9 mouse cellular contexts compared by ENCODE assay signal in the genomic region with DNA sequence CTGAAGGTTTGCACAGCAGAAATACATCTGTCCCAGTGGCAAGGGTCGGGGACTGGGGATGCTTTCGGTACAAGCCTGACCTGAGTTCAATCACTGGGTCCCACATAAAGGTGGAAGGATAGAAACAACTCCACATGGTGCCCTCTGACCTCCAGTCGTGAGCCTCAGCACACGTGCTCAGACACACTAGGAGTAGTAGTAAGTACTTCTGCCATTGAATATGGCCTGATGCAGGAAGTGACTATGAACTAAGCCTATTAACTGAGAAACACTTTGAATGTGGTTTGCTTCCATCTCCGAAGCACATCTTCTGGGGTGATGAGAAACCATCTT.
A peak's percentile ranks its signal among the peaks of the same experiment; 100 is the strongest.
DNase-seq lines count a peak whose midpoint lies in the region; ATAC-seq and TF ChIP-seq lines count a peak whose summit lies in the region.
"Had no signal": no experiment of that assay in that cellular context is flagged by ENCODE, and none has a peak within 500 bp of the region (broad histone marks: within the 10 kb centered on the region; RNA-seq: fewer than 3 reads in every experiment).

No protein-coding gene starts in this region.

- H3K4me1 ChIP-seq in hindbrain, embryonic 11.5 days (replicated peaks; ENCODE audit: control insufficient read depth, insufficient read depth, low read length): no peaks in the 10 kb centered on the region
- peaks cover 8% of the 10 kb centered on the region; the same call in 1 of the 2 replicates for H3K4me1 ChIP-seq in hindbrain, embryonic 10.5 days (replicated peaks)
- H3K4me1 ChIP-seq in hindbrain, embryonic 15.5 days (replicated peaks): peaks cover 8% of the 10 kb centered on the region
- H3K4me1 ChIP-seq in midbrain, embryonic 15.5 days: peaks cover 7% of the 10 kb centered on the region; the same call in 1 of the 2 replicates

- no peak overlapping the region for H3K4me3 ChIP-seq in hindbrain, embryonic 11.5 days (ENCODE audit: low read depth, low read length)
- no peak overlapping the region for H3K4me3 ChIP-seq in hindbrain, embryonic 10.5 days
- H3K4me3 ChIP-seq in hindbrain, embryonic 15.5 days: no peak overlapping the region
- no peak overlapping the region for H3K4me3 ChIP-seq in midbrain, embryonic 15.5 days
- H3K4me3 ChIP-seq: limb, embryonic 12.5 days; myocyte had no signal

- H3K4me2 ChIP-seq in hindbrain, embryonic 11.5 days (replicated peaks; ENCODE audit: low read depth, low read length): no peak overlapping the region
- no peak overlapping the region for H3K4me2 ChIP-seq in hindbrain, embryonic 15.5 days
- no peak overlapping the region for H3K4me2 ChIP-seq in midbrain, embryonic 15.5 days

- H3K27ac ChIP-seq in hindbrain, embryonic 11.5 days (ENCODE audit: low read depth, low read length): no peak overlapping the region
- H3K27ac ChIP-seq in hindbrain, embryonic 10.5 days: no peak overlapping the region
- no peak overlapping the region for H3K27ac ChIP-seq in hindbrain, embryonic 15.5 days (replicated peaks)
- H3K27ac ChIP-seq in midbrain, embryonic 15.5 days: no peak overlapping the region
- H3K27ac ChIP-seq: limb, embryonic 12.5 days had no signal

- no peak overlapping the region for H3K9ac ChIP-seq in hindbrain, embryonic 11.5 days (ENCODE audit: low read depth, low read length)
- no peak overlapping the region for H3K9ac ChIP-seq in hindbrain, embryonic 15.5 days
- H3K9ac ChIP-seq in midbrain, embryonic 15.5 days: no peak overlapping the region
- H3K9ac ChIP-seq: limb, embryonic 12.5 days had no signal

- no peak for DNase-seq in hindbrain, embryonic 11.5 days (ENCODE audit: low spot score)
- DNase-seq in hindbrain, embryonic 10.5 days (ENCODE audit: low spot score): no peak
- no peak for DNase-seq in Patski (ENCODE audit: low read depth, low spot score)
- DNase-seq in heart, postnatal 25 days (ENCODE audit: low spot score): no peak
- DNase-seq in adrenal gland, postnatal 25 days: no peak

- ATAC-seq in hindbrain, embryonic 11.5 days (ENCODE audit: low FRiP score): peak; percentile 56
- peak; percentile 11 for ATAC-seq in Patski
- ATAC-seq in hindbrain, embryonic 15.5 days (ENCODE audit: low FRiP score, low read depth): peak; percentile 40; the same call in 1 of the 2 replicates
- ATAC-seq in midbrain, embryonic 15.5 days (replicated peaks): peak; percentile 61

- no peaks in the 10 kb centered on the region for H3K9me3 ChIP-seq in hindbrain, embryonic 11.5 days (ENCODE audit: control insufficient read depth, low read length)
- 0 out of 2 replicates have a peak, but pooled peaks cover 2% of the 10 kb centered on the region for H3K9me3 ChIP-seq in hindbrain, embryonic 10.5 days
- no peaks in the 10 kb centered on the region for H3K9me3 ChIP-seq in hindbrain, embryonic 15.5 days
- H3K9me3 ChIP-seq in midbrain, embryonic 15.5 days: no peaks in the 10 kb centered on the region
- H3K9me3 ChIP-seq: limb, embryonic 12.5 days had no signal

- in situ Hi-C loops in Patski (cut with MboI; ENCODE audit: low pct_unique_long_range_greater_than_20kb): loop anchor here (25.0 kb wide), 2 partner anchors 834 to 1709 kb away; no protein-coding TSS in a partner anchor

- intact Hi-C loops in heart, postnatal 25 days (cut with DNase I): no loop called here

- TF ChIP-seq CTCF in Patski (IDR thresholded peaks at IDR 0.05): no peak

- POLR2A ChIA-PET in Patski (lab: Charles Lee): interaction anchor here (0.6 kb wide), 1 partner anchor 16 kb away, joined by 3 read pairs; no protein-coding TSS in a partner anchor

- CTCF ChIA-PET in Patski (lab: Charles Lee): interaction anchor here (1.1 to 1.2 kb wide), 2 partner anchors 10 to 13 kb away, joined by 3 read pairs; no protein-coding TSS in a partner anchor

- no peaks in the 10 kb centered on the region for H3K27me3 ChIP-seq in hindbrain, embryonic 11.5 days (ENCODE audit: control insufficient read depth, insufficient read depth, low read length)
- H3K27me3 ChIP-seq in hindbrain, embryonic 10.5 days (ENCODE audit: insufficient read depth, poor library complexity, severe bottlenecking): no peaks in the 10 kb centered on the region
- no peaks in the 10 kb centered on the region for H3K27me3 ChIP-seq in Patski
- H3K27me3 ChIP-seq in hindbrain, embryonic 15.5 days: no peaks in the 10 kb centered on the region
- H3K27me3 ChIP-seq in midbrain, embryonic 15.5 days (replicated peaks): no peaks in the 10 kb centered on the region
- H3K27me3 ChIP-seq: limb, embryonic 12.5 days had no signal

- no peaks in the 10 kb centered on the region for H3K36me3 ChIP-seq in hindbrain, embryonic 11.5 days (ENCODE audit: control insufficient read depth, insufficient read depth, low read length)
- no peaks in the 10 kb centered on the region for H3K36me3 ChIP-seq in hindbrain, embryonic 10.5 days
- H3K36me3 ChIP-seq in hindbrain, embryonic 15.5 days: no peaks in the 10 kb centered on the region
- H3K36me3 ChIP-seq in midbrain, embryonic 15.5 days (replicated peaks): no peaks in the 10 kb centered on the region
- H3K36me3 ChIP-seq: limb, embryonic 12.5 days had no signal

- WGBS in hindbrain, embryonic 11.5 days: 36% methylated on average over 5 of the region's 5 CpGs
- WGBS in hindbrain, embryonic 10.5 days: 44% methylated on average over 5 of the region's 5 CpGs
- 39% methylated on average over 5 of the region's 5 CpGs for WGBS in hindbrain, embryonic 15.5 days
- 38% methylated on average over 5 of the region's 5 CpGs for WGBS in midbrain, embryonic 15.5 days

Comparison
In these comparisons a context has a peak if more than half of its experiments do, and no peak if none do; other contexts are left out.
1. ATAC-seq: peak in every context shown above with its lines; median percentile 61 in midbrain, embryonic 15.5 days; 56 in hindbrain, embryonic 11.5 days; 40 in hindbrain, embryonic 15.5 days; 11 in Patski.